Mouse (Mus musculus): ENCODE results near the gene Rgl1. TPM values are rescaled to one million over a fixed set of nuclear protein-coding genes. Genes with fewer than 3 reads are reported as not detected.

Gene Rgl1
- polyA plus RNA-seq, 1 experiment = 7.6 TPM

- Histone ChIP-seq H3K79me3 (ENCODE audit: low read depth) (no peaks in the 10 kb centered on the region), H3ac (ENCODE audit: control insufficient read depth, insufficient read length, low read depth) (no peak overlapping the region), H3K4me3 (ENCODE audit: insufficient read depth, poor library complexity, severe bottlenecking) (no peak overlapping the region), H3K27me3 (ENCODE audit: control insufficient read depth, insufficient read depth, insufficient read length) (no peaks in the 10 kb centered on the region), H3K79me2 (ENCODE audit: control insufficient read depth, insufficient read depth) (no peaks in the 10 kb centered on the region), H3K36me3 (ENCODE audit: control insufficient read depth, insufficient read depth) (no peaks in the 10 kb centered on the region)
- TF ChIP-seq MYOG (IDR thresholded peaks at IDR 0.05; ENCODE audit: control insufficient read depth, extremely low read depth, insufficient read length) (no peak), CTCF (IDR thresholded peaks at IDR 0.05; ENCODE audit: control insufficient read depth, insufficient read depth, insufficient read length) (peak; percentile 21), CEBPB (IDR thresholded peaks at IDR 0.05; ENCODE audit: low read depth) (no peak), FOSL1 (IDR thresholded peaks at IDR 0.05; ENCODE audit: insufficient read depth, low read length, poor library complexity, severe bottlenecking) (no peak), MYOD1 (IDR thresholded peaks at IDR 0.05; ENCODE audit: control insufficient read depth, insufficient read length, low read depth) (no peak), MAX (IDR thresholded peaks at IDR 0.05) (no peak), USF1 (IDR thresholded peaks at IDR 0.05; ENCODE audit: low read depth) (peak; percentile 34)
These were observed 241.0 kb downstream of the Rgl1 start for GRCm38 (mm10) chr1:152524987-152525648.

GRCm38 (mm10) chr1:152524098-152524892 is 241.9 kb downstream of the Rgl1 start:
- H3ac ChIP-seq (ENCODE audit: control insufficient read depth, insufficient read length, low read depth) = no peak overlapping the region
- H3K79me3 ChIP-seq (ENCODE audit: low read depth) = no peaks in the 10 kb centered on the region
- no peak overlapping the region for H3K4me3 ChIP-seq (ENCODE audit: insufficient read depth, poor library complexity, severe bottlenecking)
- H3K36me3 ChIP-seq (ENCODE audit: control insufficient read depth, insufficient read depth) = no peaks in the 10 kb centered on the region
- no peaks in the 10 kb centered on the region for H3K79me2 ChIP-seq (ENCODE audit: control insufficient read depth, insufficient read depth)
- no peaks in the 10 kb centered on the region for H3K27me3 ChIP-seq (ENCODE audit: control insufficient read depth, insufficient read depth, insufficient read length)
- no peak for TF ChIP-seq CEBPB (IDR thresholded peaks at IDR 0.05; ENCODE audit: low read depth)
- no peak for TF ChIP-seq MYOD1 (IDR thresholded peaks at IDR 0.05; ENCODE audit: control insufficient read depth, insufficient read length, low read depth)
- TF ChIP-seq FOSL1 (IDR thresholded peaks at IDR 0.05; ENCODE audit: insufficient read depth, low read length, poor library complexity, severe bottlenecking) = no peak
- TF ChIP-seq MAX (IDR thresholded peaks at IDR 0.05) = no peak
- no peak for TF ChIP-seq CTCF (IDR thresholded peaks at IDR 0.05; ENCODE audit: control insufficient read depth, insufficient read depth, insufficient read length)
- no peak for TF ChIP-seq MYOG (IDR thresholded peaks at IDR 0.05; ENCODE audit: control insufficient read depth, extremely low read depth, insufficient read length)
- TF ChIP-seq USF1 (IDR thresholded peaks at IDR 0.05; ENCODE audit: low read depth) = no peak

GRCm38 (mm10) chr1:152523292-152523691 is 242.9 kb downstream of the Rgl1 start:
- no peaks in the 10 kb centered on the region for H3K27me3 ChIP-seq (ENCODE audit: control insufficient read depth, insufficient read depth, insufficient read length)
- no peak overlapping the region for H3K4me3 ChIP-seq (ENCODE audit: insufficient read depth, poor library complexity, severe bottlenecking)
- H3ac ChIP-seq (ENCODE audit: control insufficient read depth, insufficient read length, low read depth) = no peak overlapping the region
- no peaks in the 10 kb centered on the region for H3K79me2 ChIP-seq (ENCODE audit: control insufficient read depth, insufficient read depth)
- H3K79me3 ChIP-seq (ENCODE audit: low read depth) = no peaks in the 10 kb centered on the region
- TF ChIP-seq MAX (IDR thresholded peaks at IDR 0.05) (no peak), USF1 (IDR thresholded peaks at IDR 0.05; ENCODE audit: low read depth) (no peak), MYOG (IDR thresholded peaks at IDR 0.05; ENCODE audit: control insufficient read depth, extremely low read depth, insufficient read length) (no peak), MYOD1 (IDR thresholded peaks at IDR 0.05; ENCODE audit: control insufficient read depth, insufficient read length, low read depth) (no peak), FOSL1 (IDR thresholded peaks at IDR 0.05; ENCODE audit: insufficient read depth, low read length, poor library complexity, severe bottlenecking) (no peak), CEBPB (IDR thresholded peaks at IDR 0.05; ENCODE audit: low read depth) (no peak), CTCF (IDR thresholded peaks at IDR 0.05; ENCODE audit: control insufficient read depth, insufficient read depth, insufficient read length) (no peak)
- no peaks in the 10 kb centered on the region for H3K36me3 ChIP-seq (ENCODE audit: control insufficient read depth, insufficient read depth)

DNA sequence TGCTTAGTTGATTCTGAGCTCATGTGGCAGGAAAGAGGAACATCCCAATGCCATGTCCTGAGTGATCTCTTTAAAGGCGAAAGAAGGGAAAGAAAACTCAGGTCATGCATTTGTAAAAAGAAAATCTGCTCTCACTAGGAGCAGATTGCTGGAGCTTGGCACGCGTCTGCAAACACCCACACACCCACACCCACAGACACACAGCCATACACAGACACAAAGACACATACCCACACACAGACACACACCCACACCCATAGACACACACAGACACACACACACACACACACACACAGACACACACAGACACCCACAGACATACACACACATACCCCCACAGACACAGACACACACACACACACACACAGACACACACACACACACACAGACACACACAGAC is 243.9 kb downstream of the Rgl1 start:
- Histone ChIP-seq H3K4me3 (ENCODE audit: insufficient read depth, poor library complexity, severe bottlenecking) (no peak overlapping the region), H3K79me3 (ENCODE audit: low read depth) (no peaks in the 10 kb centered on the region), H3K27me3 (ENCODE audit: control insufficient read depth, insufficient read depth, insufficient read length) (no peaks in the 10 kb centered on the region), H3K36me3 (ENCODE audit: control insufficient read depth, insufficient read depth) (no peaks in the 10 kb centered on the region), H3ac (ENCODE audit: control insufficient read depth, insufficient read length, low read depth) (no peak overlapping the region), H3K79me2 (ENCODE audit: control insufficient read depth, insufficient read depth) (no peaks in the 10 kb centered on the region)
- TF ChIP-seq CTCF (IDR thresholded peaks at IDR 0.05; ENCODE audit: control insufficient read depth, insufficient read depth, insufficient read length) = no peak
- TF ChIP-seq MYOD1 (IDR thresholded peaks at IDR 0.05; ENCODE audit: control insufficient read depth, insufficient read length, low read depth) = no peak
- no peak for TF ChIP-seq USF1 (IDR thresholded peaks at IDR 0.05; ENCODE audit: low read depth)
- no peak for TF ChIP-seq CEBPB (IDR thresholded peaks at IDR 0.05; ENCODE audit: low read depth)
- TF ChIP-seq FOSL1 (IDR thresholded peaks at IDR 0.05; ENCODE audit: insufficient read depth, low read length, poor library complexity, severe bottlenecking) = no peak
- TF ChIP-seq MYOG (IDR thresholded peaks at IDR 0.05; ENCODE audit: control insufficient read depth, extremely low read depth, insufficient read length) = no peak
- no peak for TF ChIP-seq MAX (IDR thresholded peaks at IDR 0.05)

DNA sequence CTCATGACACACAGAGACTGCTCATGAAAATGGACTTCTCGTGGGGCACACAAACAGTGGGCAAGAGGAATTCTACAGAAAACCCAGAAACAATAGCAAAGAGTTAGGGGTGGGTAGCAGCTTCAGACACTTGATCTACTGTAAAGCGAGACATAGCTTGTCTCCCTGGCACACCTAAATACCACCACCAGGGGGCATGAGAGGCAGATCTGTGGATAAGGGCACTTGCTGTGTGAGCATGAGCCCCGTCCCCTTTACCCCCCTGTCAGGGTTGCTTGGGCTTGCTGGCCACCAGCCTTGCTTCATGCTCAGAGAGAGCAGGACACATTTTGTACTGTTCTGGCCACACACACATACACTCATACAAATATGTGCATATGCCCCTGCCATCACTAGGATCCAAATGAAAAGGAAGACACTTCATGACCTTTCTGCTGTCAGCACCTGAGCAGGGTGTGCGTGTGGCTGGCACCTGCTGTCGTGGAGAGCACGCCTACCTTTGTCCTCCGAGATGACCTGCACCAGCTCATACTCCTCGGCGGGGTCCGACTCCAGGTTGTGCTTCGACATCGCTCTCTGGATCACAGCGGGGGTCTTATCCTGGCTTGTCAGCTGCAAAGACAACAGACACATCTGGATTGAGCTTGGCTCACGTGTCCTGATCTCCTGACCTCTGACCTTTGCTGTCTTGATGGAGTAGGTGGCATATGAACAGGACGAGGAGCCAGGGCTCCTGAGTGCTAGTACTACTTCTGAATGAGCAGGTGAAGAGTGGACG is 245.2 kb downstream of the Rgl1 start:
- Histone ChIP-seq H3K79me2 (ENCODE audit: control insufficient read depth, insufficient read depth) (no peaks in the 10 kb centered on the region), H3K4me3 (ENCODE audit: insufficient read depth, poor library complexity, severe bottlenecking) (no peak overlapping the region), H3K79me3 (ENCODE audit: low read depth) (no peaks in the 10 kb centered on the region), H3K27me3 (ENCODE audit: control insufficient read depth, insufficient read depth, insufficient read length) (no peaks in the 10 kb centered on the region), H3K36me3 (ENCODE audit: control insufficient read depth, insufficient read depth) (no peaks in the 10 kb centered on the region), H3ac (ENCODE audit: control insufficient read depth, insufficient read length, low read depth) (no peak overlapping the region)
- no peak for TF ChIP-seq FOSL1 (IDR thresholded peaks at IDR 0.05; ENCODE audit: insufficient read depth, low read length, poor library complexity, severe bottlenecking)
- TF ChIP-seq CTCF (IDR thresholded peaks at IDR 0.05; ENCODE audit: control insufficient read depth, insufficient read depth, insufficient read length) = no peak
- no peak for TF ChIP-seq MYOG (IDR thresholded peaks at IDR 0.05; ENCODE audit: control insufficient read depth, extremely low read depth, insufficient read length)
- TF ChIP-seq CEBPB (IDR thresholded peaks at IDR 0.05; ENCODE audit: low read depth) = no peak
- no peak for TF ChIP-seq MYOD1 (IDR thresholded peaks at IDR 0.05; ENCODE audit: control insufficient read depth, insufficient read length, low read depth)
- no peak for TF ChIP-seq USF1 (IDR thresholded peaks at IDR 0.05; ENCODE audit: low read depth)
- no peak for TF ChIP-seq MAX (IDR thresholded peaks at IDR 0.05)
